Mouse (Mus musculus): ENCODE measurements around the gene Muc3. TPM values are rescaled to one million over a fixed set of nuclear protein-coding genes. Genes with fewer than 3 reads are reported as not detected.
"Not testable (repeated sequence)": the region's sequence is repeated elsewhere in the genome, so short reads cannot be mapped to it uniquely, and the experiment has no call there.

Gene Muc3
- polyA plus RNA-seq (2015; fragmentation: Nextera tagmentation; extraction: Ambion mirVana) = 0.24 TPM in 2 replicates

- ATAC-seq (replicated peaks; ENCODE audit: low FRiP score, low read depth); H3K9me3 ChIP-seq (replicated peaks; ENCODE audit: low read length); DNase-seq (ENCODE audit: low spot score): not testable (repeated sequence)
Observed at GRCm38 (mm10) chr5:137149272-137149882, at the start of gene Muc3. Muc3 (minus strand) TSS chr5:137149322.

DNA sequence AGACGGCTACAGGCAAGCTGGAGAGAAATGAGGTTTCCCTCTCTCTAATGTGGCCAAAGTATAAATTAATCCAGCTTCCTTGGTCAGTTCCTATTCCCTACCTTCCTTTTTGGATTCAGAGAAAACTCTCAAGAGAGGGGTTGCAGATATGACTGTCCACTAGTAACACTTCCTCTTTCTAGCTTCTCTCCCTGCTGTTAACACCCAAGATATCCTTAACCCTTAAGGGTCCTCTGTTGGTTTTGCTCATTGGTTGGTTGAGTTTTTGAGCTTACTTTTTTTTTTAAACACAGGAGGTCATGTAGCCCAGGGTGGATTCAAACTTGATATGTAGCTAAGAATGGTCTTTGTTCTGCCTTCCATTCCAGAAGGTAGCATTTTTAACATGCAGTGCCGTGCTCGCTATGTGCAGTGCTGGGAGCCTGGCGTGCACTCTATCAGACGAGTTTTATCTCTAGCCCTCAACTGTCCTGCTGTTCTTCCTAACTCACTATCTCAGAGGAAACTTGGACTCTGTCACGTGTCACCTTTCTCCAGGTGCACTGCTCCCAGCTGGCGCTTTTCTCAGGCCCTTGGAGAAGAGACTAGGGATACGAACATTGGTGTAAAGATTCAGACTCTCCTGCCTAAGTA, 45.5 kb upstream of the Muc3 start:
- Histone ChIP-seq H3K9ac (ENCODE audit: low read depth, low read length) (no peak overlapping the region), H3K4me1 (replicated peaks; ENCODE audit: insufficient read depth, low read length) (no peaks in the 10 kb centered on the region), H3K36me3 (ENCODE audit: insufficient read depth, low read length) (no peaks in the 10 kb centered on the region), H3K4me3 (replicated peaks; ENCODE audit: low read depth, low read length) (no peak overlapping the region), H3K4me2 (ENCODE audit: low read length) (no peak overlapping the region), H3K9me3 (replicated peaks; ENCODE audit: low read length) (no peaks in the 10 kb centered on the region), H3K27ac (no peak overlapping the region), H3K27me3 (ENCODE audit: insufficient read depth, low read length) (0 out of 2 replicates have a peak, but pooled peaks cover 2% of the 10 kb centered on the region)
- 80% methylated on average over 8 of the region's 8 CpGs for WGBS
- no peak for ATAC-seq (replicated peaks; ENCODE audit: low FRiP score, low read depth)
- TF ChIP-seq CTCF (IDR thresholded peaks at IDR 0.05; ENCODE audit: low read depth) = no peak
- no peak for DNase-seq (ENCODE audit: low spot score)

More at GRCm38 (mm10) chr5:137149272-137149882, at the start of gene Muc3:
- not testable (repeated sequence) for H3K4me2 ChIP-seq (ENCODE audit: low read length); H3K9ac ChIP-seq (ENCODE audit: low read depth, low read length); H3K4me3 ChIP-seq (replicated peaks; ENCODE audit: low read depth, low read length); H3K27me3 ChIP-seq (ENCODE audit: insufficient read depth, low read length); H3K27ac ChIP-seq; H3K36me3 ChIP-seq (ENCODE audit: insufficient read depth, low read length); H3K4me1 ChIP-seq (replicated peaks; ENCODE audit: insufficient read depth, low read length)

GRCm38 (mm10) chr5:137193279-137193952, 44.3 kb upstream of the Muc3 start:
- no peaks in the 10 kb centered on the region for H3K36me3 ChIP-seq (ENCODE audit: insufficient read depth, low read length)
- no peak overlapping the region for H3K4me3 ChIP-seq (replicated peaks; ENCODE audit: low read depth, low read length)
- H3K9me3 ChIP-seq (replicated peaks; ENCODE audit: low read length) = no peaks in the 10 kb centered on the region
- no peak overlapping the region for H3K27ac ChIP-seq
- 24% methylated on average over 8 of the region's 8 CpGs for WGBS
- DNase-seq (ENCODE audit: low spot score) = no peak
- ATAC-seq (replicated peaks; ENCODE audit: low FRiP score, low read depth) = no peak
- TF ChIP-seq CTCF (IDR thresholded peaks at IDR 0.05; ENCODE audit: low read depth) = no peak
- no peak overlapping the region for H3K4me2 ChIP-seq (ENCODE audit: low read length)
- 0 out of 2 replicates have a peak, but pooled peaks cover 4% of the 10 kb centered on the region for H3K27me3 ChIP-seq (ENCODE audit: insufficient read depth, low read length)
- no peaks in the 10 kb centered on the region for H3K4me1 ChIP-seq (replicated peaks; ENCODE audit: insufficient read depth, low read length)
- H3K9ac ChIP-seq (ENCODE audit: low read depth, low read length) = no peak overlapping the region

DNA sequence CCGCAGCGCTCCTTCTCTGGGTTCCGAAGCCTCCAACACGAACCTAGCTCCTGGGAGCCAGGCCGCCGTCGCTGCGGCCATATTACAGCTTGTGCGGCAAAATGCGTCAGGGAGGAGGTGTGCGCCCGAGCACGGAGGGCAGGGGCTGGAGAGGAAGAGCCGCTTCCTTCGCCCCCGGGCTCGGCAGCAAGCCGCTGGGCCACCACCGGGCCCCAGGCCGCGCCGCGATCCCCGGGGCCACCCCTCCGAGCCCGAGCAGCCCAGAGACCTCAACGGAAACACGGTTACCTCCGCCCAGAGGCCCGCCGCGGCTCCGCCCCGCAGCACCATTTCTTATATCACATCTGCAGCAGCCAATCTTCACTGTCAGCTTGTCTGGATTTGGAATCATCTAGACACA, 40.2 kb upstream of the Muc3 start:
- no peaks in the 10 kb centered on the region for H3K36me3 ChIP-seq (ENCODE audit: insufficient read depth, low read length)
- no peak for TF ChIP-seq CTCF (IDR thresholded peaks at IDR 0.05; ENCODE audit: low read depth)
- WGBS = 5% methylated on average over 34 of the region's 34 CpGs
- ATAC-seq (replicated peaks; ENCODE audit: low FRiP score, low read depth) = no peak
- 0 out of 2 replicates have a peak, but pooled peaks cover 4% of the 10 kb centered on the region for H3K27me3 ChIP-seq (ENCODE audit: insufficient read depth, low read length)
- H3K4me1 ChIP-seq (replicated peaks; ENCODE audit: insufficient read depth, low read length) = no peaks in the 10 kb centered on the region
- H3K9me3 ChIP-seq (replicated peaks; ENCODE audit: low read length) = no peaks in the 10 kb centered on the region
- H3K4me3 ChIP-seq (replicated peaks; ENCODE audit: low read depth, low read length) = peak overlapping the region; percentile 48
- peak overlapping the region; percentile 62 for H3K9ac ChIP-seq (ENCODE audit: low read depth, low read length)
- peak overlapping the region; percentile 78 for H3K4me2 ChIP-seq (ENCODE audit: low read length)
- DNase-seq (ENCODE audit: low spot score) = peak; percentile 5
- no peak overlapping the region for H3K27ac ChIP-seq

GRCm38 (mm10) chr5:137185362-137185761, 36.2 kb upstream of the Muc3 start:
- no peak for TF ChIP-seq CTCF (IDR thresholded peaks at IDR 0.05; ENCODE audit: low read depth)
- ATAC-seq (replicated peaks; ENCODE audit: low FRiP score, low read depth) (no peak), DNase-seq (ENCODE audit: low spot score) (no peak)
- Histone ChIP-seq H3K27me3 (ENCODE audit: insufficient read depth, low read length) (0 out of 2 replicates have a peak, but pooled peaks cover 4% of the 10 kb centered on the region), H3K9me3 (replicated peaks; ENCODE audit: low read length) (no peaks in the 10 kb centered on the region), H3K27ac (no peak overlapping the region), H3K36me3 (ENCODE audit: insufficient read depth, low read length) (no peaks in the 10 kb centered on the region), H3K4me1 (replicated peaks; ENCODE audit: insufficient read depth, low read length) (no peaks in the 10 kb centered on the region), H3K9ac (ENCODE audit: low read depth, low read length) (no peak overlapping the region), H3K4me2 (ENCODE audit: low read length) (no peak overlapping the region), H3K4me3 (replicated peaks; ENCODE audit: low read depth, low read length) (no peak overlapping the region)
- 86% methylated on average over 8 of the region's 8 CpGs for WGBS

DNA sequence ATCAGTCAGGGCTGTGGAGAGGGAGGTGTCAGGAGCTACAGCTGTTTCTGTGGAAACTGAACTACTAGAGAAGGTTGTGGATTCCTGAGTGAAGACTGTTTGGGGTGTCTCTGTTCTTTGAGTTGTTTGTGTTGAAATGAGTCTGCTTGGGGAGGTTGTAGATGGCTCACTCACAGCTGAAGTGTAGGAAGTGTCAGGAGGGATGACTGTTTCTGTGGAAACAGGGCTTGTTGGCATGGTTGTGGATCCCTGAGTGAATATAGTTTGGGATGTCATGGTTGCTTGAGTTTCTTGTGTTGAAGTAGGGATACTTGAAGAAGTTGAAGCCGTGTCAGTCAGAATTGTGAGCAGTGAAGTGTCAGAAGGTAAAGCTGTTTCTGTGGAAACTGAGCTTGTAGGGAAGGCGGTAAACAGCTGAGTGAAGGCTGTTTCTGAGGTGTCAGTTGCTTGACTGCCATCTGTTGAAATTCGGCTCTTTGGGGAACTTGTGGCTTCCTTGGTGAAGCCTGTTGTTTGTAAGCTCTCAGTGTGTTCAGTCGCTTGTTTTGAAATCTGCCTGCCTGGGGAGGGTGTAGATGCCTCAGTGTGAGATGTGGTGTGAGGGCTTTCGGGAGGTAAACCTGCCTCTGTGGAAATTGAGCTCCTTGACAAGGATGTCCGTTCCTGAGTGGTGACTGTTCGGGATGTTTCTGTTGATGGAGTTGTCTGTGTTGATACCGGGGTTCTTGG, 30.7 kb upstream of the Muc3 start:
- no peak for TF ChIP-seq CTCF (IDR thresholded peaks at IDR 0.05; ENCODE audit: low read depth)
- no peak overlapping the region for H3K4me2 ChIP-seq (ENCODE audit: low read length)

More for the DNA sequence above, 30.7 kb upstream of the Muc3 start:
- Histone ChIP-seq H3K4me3 (replicated peaks; ENCODE audit: low read depth, low read length) (no peak overlapping the region), H3K27ac (no peak overlapping the region), H3K36me3 (ENCODE audit: insufficient read depth, low read length) (no peaks in the 10 kb centered on the region), H3K27me3 (ENCODE audit: insufficient read depth, low read length) (no peaks in the 10 kb centered on the region), H3K9me3 (replicated peaks; ENCODE audit: low read length) (no peaks in the 10 kb centered on the region), H3K9ac (ENCODE audit: low read depth, low read length) (no peak overlapping the region), H3K4me1 (replicated peaks; ENCODE audit: insufficient read depth, low read length) (no peaks in the 10 kb centered on the region)
- WGBS = 73% methylated on average over 8 of the region's 8 CpGs
- DNase-seq (ENCODE audit: low spot score) (peak; percentile 12), ATAC-seq (replicated peaks; ENCODE audit: low FRiP score, low read depth) (no peak)

Data from kidney, postnatal 0 days (tissue).